Mouse (Mus musculus) erythroblast, embryonic 14.5 days (primary cell): ENCODE measurements around the gene Sap30l.

Source experiments
- GATA1 ChIP-seq: IDR thresholded peaks from 2 replicates; pipeline ENCODE4 v1.6.1; 2012; ENCODE audit warnings: low read length, inconsistent platforms, mixed read lengths
- TAL1 ChIP-seq: IDR thresholded peaks from 3 replicates; pipeline ENCODE4 v1.6.1; 2012; ENCODE audit warnings: low read length, inconsistent platforms, mixed read lengths

DNA sequence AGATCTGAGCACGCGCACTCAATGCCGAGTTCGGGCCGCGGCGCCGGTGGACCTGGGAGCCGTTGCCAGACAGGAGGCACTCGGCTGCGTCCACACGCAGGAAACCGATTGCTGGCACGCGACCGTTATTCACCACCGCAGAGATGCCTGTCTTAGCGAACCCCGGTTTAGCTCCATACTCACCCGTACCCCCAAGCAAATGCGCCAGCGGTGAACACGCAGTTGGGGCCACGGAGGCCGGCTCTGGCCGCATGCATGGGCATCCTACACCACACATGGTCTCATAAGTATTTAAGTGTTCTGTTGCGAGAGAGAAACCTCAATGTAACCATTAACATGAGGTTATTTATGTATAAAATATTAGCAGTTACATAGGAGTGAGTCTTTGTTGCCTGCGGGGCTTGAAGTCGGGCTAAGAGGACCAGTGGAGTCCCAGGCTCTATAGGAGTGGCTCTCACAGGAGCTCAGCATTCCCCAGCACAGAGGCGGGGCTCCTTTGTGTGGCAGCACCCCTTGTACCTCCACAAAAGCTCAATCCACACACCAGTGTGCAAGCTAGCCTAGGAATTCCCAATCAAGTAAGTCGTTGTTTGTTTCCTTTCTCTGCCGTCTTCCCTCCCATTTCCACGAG is 26.6 kb downstream of the Sap30l start:
- no peak for TF ChIP-seq GATA1
- no peak for TF ChIP-seq TAL1
